Mouse (Mus musculus): Measurements from ENCODE around the gene Rps9. TPM values are rescaled to one million over a fixed set of nuclear protein-coding genes. Genes with fewer than 3 reads are reported as not detected.

The Rps9 gene
- polyA plus RNA-seq, 1 experiment from 2014 or later, result 1,151 TPM

Other genes with a start within 250 kb of the Rps9 start
- not detected in 2 replicates for gene Tarm1, start 201.4 kb upstream of the Rps9 start, polyA plus RNA-seq (2016; fragmentation: Nextera tagmentation; extraction: Ambion mirVana)
- 0.15 and 0.29 TPM in 2 replicates for gene Oscar, start 87.8 kb upstream of the Rps9 start, polyA plus RNA-seq (2016; fragmentation: Nextera tagmentation; extraction: Ambion mirVana)
- gene Ndufa3, start 86.6 kb upstream of the Rps9 start, polyA plus RNA-seq (2016; fragmentation: Nextera tagmentation; extraction: Ambion mirVana), result 423 and 441 TPM in 2 replicates
- gene Tfpt, start 74.1 kb upstream of the Rps9 start, polyA plus RNA-seq (2016; fragmentation: Nextera tagmentation; extraction: Ambion mirVana), result 31.7 and 41.3 TPM in 2 replicates
- 148 and 168 TPM in 2 replicates for gene Prpf31, start 74.0 kb upstream of the Rps9 start, polyA plus RNA-seq (2016; fragmentation: Nextera tagmentation; extraction: Ambion mirVana)
- 79.6 and 80.4 TPM in 2 replicates for gene Cnot3, start 58.7 kb upstream of the Rps9 start, polyA plus RNA-seq (2016; fragmentation: Nextera tagmentation; extraction: Ambion mirVana)
- gene Leng1, start 38.2 kb upstream of the Rps9 start, polyA plus RNA-seq (2016; fragmentation: Nextera tagmentation; extraction: Ambion mirVana), result 19.4 and 23.0 TPM in 2 replicates
- gene Tmc4, start 26.4 kb upstream of the Rps9 start, polyA plus RNA-seq (2016; fragmentation: Nextera tagmentation; extraction: Ambion mirVana), result 3.5 and 5.8 TPM in 2 replicates
- gene Tsen34, start 11.1 kb upstream of the Rps9 start, polyA plus RNA-seq (2016; fragmentation: Nextera tagmentation; extraction: Ambion mirVana), result 269 and 282 TPM in 2 replicates
- gene Mboat7, start 10.5 kb upstream of the Rps9 start, polyA plus RNA-seq (2016; fragmentation: Nextera tagmentation; extraction: Ambion mirVana), result 38.9 and 39.2 TPM in 2 replicates
- gene Pirb, start 16.4 kb downstream of the Rps9 start, polyA plus RNA-seq (2016; fragmentation: Nextera tagmentation; extraction: Ambion mirVana), result 0.07 and 0.38 TPM in 2 replicates
- gene Gm15448, start 121.7 kb downstream of the Rps9 start, polyA plus RNA-seq (2016; fragmentation: Nextera tagmentation; extraction: Ambion mirVana), result not detected in 2 replicates
- gene Pira2, start 141.1 kb downstream of the Rps9 start, polyA plus RNA-seq (2016; fragmentation: Nextera tagmentation; extraction: Ambion mirVana), result not detected in 2 replicates
- not detected in 2 replicates for gene Gm14548, start 194.1 kb downstream of the Rps9 start, polyA plus RNA-seq (2016; fragmentation: Nextera tagmentation; extraction: Ambion mirVana)
- not detected in 2 replicates for gene Lilra6, start 211.5 kb downstream of the Rps9 start, polyA plus RNA-seq (2016; fragmentation: Nextera tagmentation; extraction: Ambion mirVana)